Comparison of ENCODE assay signal across 13 mouse cellular contexts in genomic region chr13:31313821-31314220, GRCm38 (mm10).
"Had no signal": no experiment of that assay in that cellular context is flagged by ENCODE, and none has a peak within 500 bp of the region (broad histone marks: within the 10 kb centered on the region; RNA-seq: fewer than 3 reads in every experiment).

No protein-coding gene starts in this region.

- H3K4me1 ChIP-seq: midbrain, embryonic 12.5 days had no signal

- H3K36me3 ChIP-seq: limb, embryonic 10.5 days; liver, embryonic 15.5 days; midbrain, embryonic 12.5 days had no signal

- H3K4me3 ChIP-seq: layer of hippocampus, adult 2 months; left cerebral cortex, adult 2 months; limb, embryonic 10.5 days; liver, embryonic 15.5 days; megakaryocyte, embryonic 14.5 days; midbrain, embryonic 12.5 days had no signal

- ATAC-seq: intestine, postnatal 0 days had no signal

- H3K27ac ChIP-seq: kidney, postnatal 0 days; layer of hippocampus, adult 2 months; left cerebral cortex, adult 2 months; limb, embryonic 10.5 days; liver, embryonic 15.5 days; midbrain, embryonic 12.5 days had no signal

- DNase-seq: lung, adult 2 months; lung, postnatal 14 days; right cerebral cortex, postnatal 25 days; thymus, postnatal 4 days had no signal

- H3K4me2 ChIP-seq: liver, embryonic 11.5 days; liver, embryonic 15.5 days; midbrain, embryonic 12.5 days had no signal

- H3K27me3 ChIP-seq: liver, embryonic 15.5 days; megakaryocyte, embryonic 14.5 days; midbrain, embryonic 12.5 days had no signal

- H3K9ac ChIP-seq: liver, embryonic 15.5 days; midbrain, embryonic 12.5 days had no signal

- H3K9me3 ChIP-seq: limb, embryonic 10.5 days; liver, embryonic 15.5 days; midbrain, embryonic 12.5 days had no signal
